Mouse (Mus musculus): ENCODE measurements at regions not wholly inside any gene's neighbourhood (a gene's known extent, or its start where the extent isn't known, plus 50 kb on each side); places are given as distances from the start of the nearest gene placed in this dataset.

GRCm38 (mm10) chr6:99863418-99863817, 137.2 kb upstream of the Prok2 start:
- no peak for TF ChIP-seq EP300 (IDR thresholded peaks at IDR 0.05; ENCODE audit: low read depth)
- TF ChIP-seq CTCF (IDR thresholded peaks at IDR 0.05; ENCODE audit: low read depth), result no peak
